Mouse (Mus musculus) neural tube, embryonic 11.5 days (tissue): Measurements from ENCODE around the gene Fhad1. TPM values are rescaled to one million over a fixed set of nuclear protein-coding genes. Genes with fewer than 3 reads are reported as not detected.
A peak's percentile ranks its signal among the peaks of the same experiment; 100 is the strongest.

Experiments used
- ATAC-seq: fragments of 200-750 bp; cut with Nextera tagmentation; 2 replicates; pipeline ENCODE4 v1.8.0; 2017; ENCODE audit warnings: moderate number of reproducible peaks, mild to moderate bottlenecking, moderate TSS enrichment, moderate library complexity; ENCODE audit not compliant: insufficient read depth, low FRiP score, low TSS enrichment
- DNase-seq: peaks from one replicate; pipeline ENCODE4 v3.0.0-alpha.2; 2015; ENCODE audit warnings: low spot score
- H3K27ac ChIP-seq: fragments of 300-500 bp; sonication (generic); 2 replicates; pipeline ENCODE4 v1.5.1; 2014; ENCODE audit warnings: low read depth, mild to moderate bottlenecking, low read length
- H3K27me3 ChIP-seq: fragments of 300-500 bp; sonication (generic); 2 replicates; pipeline ENCODE4 v1.6.1; 2014; ENCODE audit warnings: mild to moderate bottlenecking, low read length, mixed read lengths; ENCODE audit not compliant: control insufficient read depth, insufficient read depth
- H3K36me3 ChIP-seq: fragments of 300-500 bp; sonication (generic); 2 replicates; pipeline ENCODE4 v1.6.1; 2014; ENCODE audit warnings: mild to moderate bottlenecking, low read length, moderate library complexity, mixed read lengths; ENCODE audit not compliant: control insufficient read depth, insufficient read depth
- H3K4me1 ChIP-seq: fragments of 300-500 bp; sonication (generic); 2 replicates; pipeline ENCODE4 v1.6.1; 2014; ENCODE audit warnings: low read length, mixed read lengths; ENCODE audit not compliant: control insufficient read depth, insufficient read depth
- H3K4me2 ChIP-seq: fragments of 300-500 bp; sonication (generic); 2 replicates; pipeline ENCODE4 v1.6.1; 2014; ENCODE audit warnings: low read depth, mild to moderate bottlenecking, moderate library complexity
- H3K4me3 ChIP-seq: fragments of 300-500 bp; sonication (generic); 2 replicates; pipeline ENCODE4 v1.5.1; 2014; ENCODE audit warnings: low read depth, low read length
- H3K9ac ChIP-seq: fragments of 300-500 bp; sonication (generic); 2 replicates; pipeline ENCODE4 v1.6.1; 2014; ENCODE audit warnings: mild to moderate bottlenecking, low read length
- H3K9me3 ChIP-seq: fragments of 300-500 bp; sonication (generic); 2 replicates; pipeline ENCODE4 v1.6.1; 2016; ENCODE audit warnings: low read length; ENCODE audit not compliant: control insufficient read depth
- WGBS: fragments of 180-500 bp; shearing (Covaris S2); extraction: QIAGEN DNeasy Blood & Tissue Kit; methylation state at CpG from one replicate; pipeline ENCODE4 v1.1.7; 2014; 5-methylcytosine and 5-hydroxymethylcytosine counted together
- polyA plus RNA-seq: library from polyadenylated mRNA; unstranded; fragments of >200 nt; fragmentation: Nextera tagmentation; extraction: Ambion mirVana; gene quantifications from 2 replicates; pipeline ENCODE4 v1.2.1, GENCODE M21; 2014

The Fhad1 gene
- polyA plus RNA-seq, 1 experiment from 2014 or later = 1.5 TPM

DNA sequence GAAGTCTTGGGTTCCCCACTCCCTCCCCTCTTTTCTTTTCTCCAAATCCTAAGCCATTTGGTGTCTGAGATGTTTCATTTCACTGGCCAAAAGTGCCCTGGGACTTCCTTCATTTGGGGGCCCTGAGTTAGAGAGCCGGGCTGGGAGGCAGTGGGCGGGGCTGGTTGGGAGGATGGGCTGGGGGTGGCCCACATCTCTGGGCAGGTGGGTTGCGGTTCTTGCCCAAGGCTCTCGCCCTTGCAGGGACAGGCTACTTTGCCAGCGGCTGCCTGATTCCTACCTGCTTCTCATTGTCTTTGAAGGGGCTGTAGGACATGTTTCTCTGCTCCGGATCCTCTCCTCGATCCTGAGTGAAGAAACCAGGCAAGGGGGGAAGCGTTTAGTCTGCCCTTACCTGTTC is 116.0 kb downstream of the Fhad1 start:
- no peak overlapping the region for H3K4me3 ChIP-seq
- H3K4me1 ChIP-seq = peaks cover 23% of the 10 kb centered on the region
- H3K36me3 ChIP-seq = no peaks in the 10 kb centered on the region
- no peaks in the 10 kb centered on the region for H3K27me3 ChIP-seq
- H3K27ac ChIP-seq = peak overlapping the region; percentile 81; the same call in 1 of the 2 replicates
- H3K9me3 ChIP-seq = no peaks in the 10 kb centered on the region
- H3K4me2 ChIP-seq = no peak overlapping the region
- 80% methylated on average over 8 of the region's 8 CpGs for WGBS
- DNase-seq = no peak
- H3K9ac ChIP-seq = no peak overlapping the region
- ATAC-seq = no peak

- no peak overlapping the region for H3K27ac ChIP-seq
- no peak for ATAC-seq
Observed at GRCm38 (mm10) chr4:141897838-141898237, 117.0 kb downstream of the Fhad1 start.

DNA sequence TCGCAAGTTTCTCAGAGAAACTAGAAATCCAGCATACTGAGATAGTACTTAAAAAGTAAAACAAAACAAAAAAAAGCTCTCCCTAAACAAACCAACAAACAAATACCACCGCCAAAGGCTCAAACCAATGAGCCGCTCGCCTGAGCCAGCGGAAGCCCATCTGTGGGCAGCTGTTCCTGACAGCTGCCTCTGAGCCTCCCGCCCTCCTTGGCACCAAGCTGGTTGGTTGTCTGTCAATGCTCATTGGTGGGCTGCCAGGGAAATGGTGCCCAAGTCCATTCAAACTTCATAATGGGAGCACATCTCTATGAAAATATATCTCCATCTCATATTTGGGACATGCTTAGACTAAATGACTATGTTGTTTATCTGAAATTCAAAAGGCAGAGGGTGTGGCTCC is 117.7 kb downstream of the Fhad1 start:
- Histone ChIP-seq H3K36me3 (no peaks in the 10 kb centered on the region), H3K9ac (no peak overlapping the region), H3K27ac (no peak overlapping the region), H3K4me3 (no peak overlapping the region), H3K9me3 (no peaks in the 10 kb centered on the region), H3K27me3 (no peaks in the 10 kb centered on the region), H3K4me2 (no peak overlapping the region), H3K4me1 (peaks cover 23% of the 10 kb centered on the region)
- WGBS = 91% methylated on average over 6 of the region's 6 CpGs
- no peak for ATAC-seq
- no peak for DNase-seq

More at GRCm38 (mm10) chr4:141897838-141898237, 117.0 kb downstream of the Fhad1 start:
- H3K9ac ChIP-seq = no peak overlapping the region
- DNase-seq = no peak
- peaks cover 23% of the 10 kb centered on the region for H3K4me1 ChIP-seq
- no peaks in the 10 kb centered on the region for H3K36me3 ChIP-seq
- WGBS = 69% methylated on average over 3 of the region's 3 CpGs
- H3K27me3 ChIP-seq = no peaks in the 10 kb centered on the region
- no peak overlapping the region for H3K4me2 ChIP-seq
- no peaks in the 10 kb centered on the region for H3K9me3 ChIP-seq
- no peak overlapping the region for H3K4me3 ChIP-seq

- no peak overlapping the region for H3K27ac ChIP-seq
- 65% methylated on average over 12 of the region's 12 CpGs for whole genome bisulfite sequencing
- H3K36me3 ChIP-seq = no peaks in the 10 kb centered on the region
- ATAC-seq (no peak), DNase-seq (no peak)
- H3K4me2 ChIP-seq = no peak overlapping the region
- no peaks in the 10 kb centered on the region for H3K9me3 ChIP-seq
- H3K9ac ChIP-seq = no peak overlapping the region
- no peaks in the 10 kb centered on the region for H3K27me3 ChIP-seq
- peaks cover 13% of the 10 kb centered on the region for H3K4me1 ChIP-seq
- no peak overlapping the region for H3K4me3 ChIP-seq
Observed at GRCm38 (mm10) chr4:141895772-141896171, 119.1 kb downstream of the Fhad1 start.

DNA sequence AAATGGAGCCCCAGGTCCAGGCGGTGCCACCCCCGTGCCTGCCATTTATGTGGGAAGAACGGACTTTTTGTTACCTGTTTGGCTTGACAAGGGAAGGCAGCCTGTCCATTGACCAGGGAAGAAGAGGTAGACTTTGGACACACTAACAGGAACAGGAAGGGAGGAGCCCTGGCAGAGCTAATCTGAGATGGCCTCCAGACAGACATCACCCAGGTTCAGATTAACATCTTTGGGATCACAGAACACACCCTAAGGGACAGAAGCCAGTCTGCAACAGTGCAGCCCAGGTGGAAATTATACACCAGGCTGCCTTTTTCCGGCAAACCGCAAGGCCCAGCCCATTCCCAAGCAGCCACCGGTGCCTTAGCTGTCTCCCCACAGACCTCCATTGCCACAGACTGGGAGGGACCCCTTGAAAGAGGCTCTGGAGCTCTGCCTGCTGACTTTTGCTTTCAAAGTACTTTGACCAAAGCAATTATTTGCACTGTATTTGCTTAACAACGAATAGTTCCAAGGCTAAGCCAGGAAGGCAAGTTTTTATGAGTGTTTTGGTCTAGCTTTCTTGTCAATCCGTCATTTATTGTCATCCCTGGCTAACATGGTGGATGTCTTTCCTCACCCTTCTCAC is 121.6 kb downstream of the Fhad1 start:
- H3K4me1 ChIP-seq = 0 out of 2 replicates have a peak, but pooled peaks cover 2% of the 10 kb centered on the region
- DNase-seq (no peak), ATAC-seq (no peak)
- no peaks in the 10 kb centered on the region for H3K9me3 ChIP-seq
- H3K9ac ChIP-seq = no peak overlapping the region
- no peaks in the 10 kb centered on the region for H3K36me3 ChIP-seq
- 90% methylated on average over 8 of the region's 8 CpGs for WGBS
- no peak overlapping the region for H3K4me2 ChIP-seq
- no peak overlapping the region for H3K4me3 ChIP-seq
- no peak overlapping the region for H3K27ac ChIP-seq
- no peaks in the 10 kb centered on the region for H3K27me3 ChIP-seq

DNA sequence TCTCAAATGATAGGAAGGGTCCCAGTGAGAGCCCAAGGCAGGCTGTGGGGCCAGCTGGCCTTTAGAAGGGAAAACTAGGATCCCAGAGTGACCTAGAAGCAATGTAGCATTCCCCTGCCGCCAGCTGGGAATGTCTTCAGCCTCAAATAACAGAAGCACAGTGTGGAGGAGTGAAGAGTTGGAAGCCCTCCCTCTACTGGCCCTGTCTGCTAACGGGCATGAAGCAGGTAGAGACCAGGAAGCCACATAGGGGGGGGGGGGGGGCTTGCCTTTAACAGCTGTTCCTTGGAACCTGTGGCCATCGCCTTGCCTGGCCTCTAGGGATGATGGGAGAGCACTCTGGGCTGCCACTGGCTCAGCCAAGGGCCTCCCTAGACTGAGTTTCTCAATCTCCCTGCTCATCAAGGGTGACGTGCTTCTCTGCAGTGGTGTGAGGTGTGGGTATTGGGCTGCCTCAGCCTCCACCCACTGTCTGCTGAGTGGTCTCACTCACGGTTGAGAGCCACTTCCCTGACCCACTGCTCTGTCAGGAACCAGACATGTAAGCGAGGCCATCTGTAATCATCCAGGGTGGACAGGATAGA is 128.4 kb downstream of the Fhad1 start:
- H3K27ac ChIP-seq = no peak overlapping the region
- no peaks in the 10 kb centered on the region for H3K36me3 ChIP-seq
- no peaks in the 10 kb centered on the region for H3K27me3 ChIP-seq
- no peak overlapping the region for H3K4me2 ChIP-seq
- DNase-seq = no peak
- 0 out of 2 replicates have a peak, but pooled peaks cover 6% of the 10 kb centered on the region for H3K4me1 ChIP-seq
- 47% methylated on average over 6 of the region's 6 CpGs for WGBS
- no peak overlapping the region for H3K9ac ChIP-seq
- no peak for ATAC-seq
- no peaks in the 10 kb centered on the region for H3K9me3 ChIP-seq
- no peak overlapping the region for H3K4me3 ChIP-seq

DNA sequence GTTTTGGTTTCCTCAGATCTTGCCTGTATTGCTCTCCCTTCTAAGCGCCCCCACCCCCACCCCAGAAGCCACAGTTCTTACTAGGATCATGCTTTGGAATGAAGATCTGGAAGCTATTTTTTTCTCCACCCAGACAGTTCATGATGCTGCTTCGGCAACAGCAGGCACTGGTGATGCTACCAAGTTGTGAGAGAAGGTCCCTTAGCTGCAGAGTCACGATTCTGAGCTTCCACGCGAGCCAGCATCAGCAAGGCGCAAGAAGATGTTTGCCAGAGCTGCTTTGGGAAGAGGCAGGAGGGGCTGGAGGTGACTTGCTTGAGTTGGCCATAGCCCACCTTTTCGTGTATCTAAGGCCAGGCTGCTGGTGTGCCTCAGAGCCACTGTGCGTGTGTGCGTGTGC is 129.4 kb downstream of the Fhad1 start:
- no peaks in the 10 kb centered on the region for H3K36me3 ChIP-seq
- no peak overlapping the region for H3K9ac ChIP-seq
- H3K9me3 ChIP-seq = no peaks in the 10 kb centered on the region
- no peak overlapping the region for H3K27ac ChIP-seq
- H3K4me2 ChIP-seq = no peak overlapping the region
- DNase-seq (no peak), ATAC-seq (no peak)
- 83% methylated on average over 9 of the region's 9 CpGs for WGBS
- H3K4me1 ChIP-seq = 0 out of 2 replicates have a peak, but pooled peaks cover 6% of the 10 kb centered on the region
- no peak overlapping the region for H3K4me3 ChIP-seq
- no peaks in the 10 kb centered on the region for H3K27me3 ChIP-seq

GRCm38 (mm10) chr4:141882858-141883257 is 132.0 kb downstream of the Fhad1 start:
- Histone ChIP-seq H3K27me3 (no peaks in the 10 kb centered on the region), H3K4me1 (0 out of 2 replicates have a peak, but pooled peaks cover 6% of the 10 kb centered on the region), H3K4me2 (no peak overlapping the region), H3K36me3 (no peaks in the 10 kb centered on the region), H3K27ac (no peak overlapping the region), H3K9ac (no peak overlapping the region), H3K9me3 (no peaks in the 10 kb centered on the region), H3K4me3 (no peak overlapping the region)
- ATAC-seq (no peak), DNase-seq (no peak)
- WGBS = 85% methylated on average over 7 of the region's 7 CpGs

- no peak overlapping the region for H3K4me2 ChIP-seq
- 82% methylated on average over 5 of the region's 5 CpGs for WGBS
- DNase-seq (no peak), ATAC-seq (no peak)
- no peaks in the 10 kb centered on the region for H3K36me3 ChIP-seq
- H3K27me3 ChIP-seq = no peaks in the 10 kb centered on the region
- no peak overlapping the region for H3K4me3 ChIP-seq
- 0 out of 2 replicates have a peak, but pooled peaks cover 5% of the 10 kb centered on the region for H3K4me1 ChIP-seq
- H3K9me3 ChIP-seq = no peaks in the 10 kb centered on the region
- no peak overlapping the region for H3K27ac ChIP-seq
- H3K9ac ChIP-seq = no peak overlapping the region
Observed at GRCm38 (mm10) chr4:141881950-141882349, 132.9 kb downstream of the Fhad1 start.
